Mouse (Mus musculus) stomach, embryonic 15.5 days (tissue): ENCODE results near the gene Hcar2. TPM values are rescaled to one million over a fixed set of nuclear protein-coding genes. Genes with fewer than 3 reads are reported as not detected.

ENCODE experiments used
- ATAC-seq: fragments of 200-750 bp; cut with Nextera tagmentation; 2 replicates; pipeline ENCODE4 v1.8.0; 2017; ENCODE audit warnings: low read depth, moderate number of reproducible peaks, moderate TSS enrichment; ENCODE audit not compliant: insufficient read depth, low FRiP score
- H3K27ac ChIP-seq: fragments of 300-500 bp; sonication (generic); 2 replicates; pipeline ENCODE4 v1.5.1; 2015; ENCODE audit warnings: mild to moderate bottlenecking, inconsistent platforms
- H3K27me3 ChIP-seq: fragments of 300-500 bp; sonication (generic); replicated peaks from 2 replicates; pipeline ENCODE4 v1.6.1; 2015; ENCODE audit warnings: inconsistent platforms
- H3K36me3 ChIP-seq: fragments of 300-500 bp; sonication (generic); 2 replicates; pipeline ENCODE4 v1.6.1; 2015; ENCODE audit warnings: inconsistent platforms
- H3K4me1 ChIP-seq: fragments of 300-500 bp; sonication (generic); 2 replicates; pipeline ENCODE4 v1.6.1; 2015; ENCODE audit warnings: inconsistent platforms
- H3K4me2 ChIP-seq: fragments of 300-500 bp; sonication (generic); 2 replicates; pipeline ENCODE4 v1.6.1; 2015; ENCODE audit warnings: mild to moderate bottlenecking, inconsistent platforms
- H3K4me3 ChIP-seq: fragments of 300-500 bp; sonication (generic); replicated peaks from 2 replicates; pipeline ENCODE4 v1.5.1; 2015; ENCODE audit warnings: inconsistent platforms
- H3K9ac ChIP-seq: fragments of 300-500 bp; sonication (generic); 2 replicates; pipeline ENCODE4 v1.6.1; 2015; ENCODE audit warnings: inconsistent platforms
- H3K9me3 ChIP-seq: fragments of 300-500 bp; sonication (generic); 2 replicates; pipeline ENCODE4 v1.6.1; 2016; ENCODE audit warnings: inconsistent platforms
- WGBS: fragments of 180-500 bp; shearing (Covaris S2); methylation state at CpG from one replicate; pipeline ENCODE4 v1.1.7; 2015; 5-methylcytosine and 5-hydroxymethylcytosine counted together
- polyA plus RNA-seq: library from polyadenylated mRNA; unstranded; fragments of >200 nt; fragmentation: Nextera tagmentation; extraction: Ambion mirVana; gene quantifications from 2 replicates; pipeline ENCODE4 v1.2.1, GENCODE M21; 2015

Hcar2 gene
- polyA plus RNA-seq = 1.9 and 4.4 TPM in 2 replicates

- Histone ChIP-seq H3K9me3 (no peaks in the 10 kb centered on the region), H3K4me2 (no peak within 1 kb of the TSS), H3K27ac (0 out of 2 replicates have a peak within 1 kb of the TSS, but pooled peaks have one; percentile 44), H3K36me3 (no peaks in the 10 kb centered on the region), H3K4me1 (no peaks in the 10 kb centered on the region), H3K4me3 (no peak within 1 kb of the TSS), H3K27me3 (no peaks in the 10 kb centered on the region), H3K9ac (no peak within 1 kb of the TSS)
- ATAC-seq = no peak
- WGBS = 60% methylated on average over 12 of the region's 12 CpGs
These were observed at the start of gene Hcar2 for GRCm38 (mm10) chr5:123865365-123865764. TSS of gene Hcar2 (minus strand) at chr5:123865499.

GRCm38 (mm10) chr5:123914852-123915251, 49.6 kb upstream of the Hcar2 start:
- Histone ChIP-seq H3K27ac (no peak overlapping the region), H3K4me2 (no peak overlapping the region), H3K27me3 (no peaks in the 10 kb centered on the region), H3K4me1 (no peaks in the 10 kb centered on the region), H3K4me3 (no peak overlapping the region), H3K9ac (no peak overlapping the region), H3K36me3 (peaks cover 35% of the 10 kb centered on the region), H3K9me3 (no peaks in the 10 kb centered on the region)
- ATAC-seq = no peak
- WGBS = 85% methylated on average over 3 of the region's 3 CpGs

GRCm38 (mm10) chr5:123907631-123907977, 42.3 kb upstream of the Hcar2 start:
- H3K27me3 ChIP-seq = no peaks in the 10 kb centered on the region
- H3K27ac ChIP-seq = peak overlapping the region; percentile 84
- no peak for ATAC-seq
- H3K4me1 ChIP-seq = peaks cover 19% of the 10 kb centered on the region
- peak overlapping the region; percentile 99 for H3K4me3 ChIP-seq
- peak overlapping the region; percentile 84 for H3K4me2 ChIP-seq
- 3% methylated on average over 10 of the region's 10 CpGs for WGBS
- peaks cover 20% of the 10 kb centered on the region for H3K36me3 ChIP-seq
- H3K9me3 ChIP-seq = no peaks in the 10 kb centered on the region
- H3K9ac ChIP-seq = peak overlapping the region; percentile 99

GRCm38 (mm10) chr5:123906976-123907630, 41.8 kb upstream of the Hcar2 start, which contains the start of gene Denr:
TSS of gene Denr (plus strand) at chr5:123907175.
- H3K4me2 ChIP-seq = peak within 1 kb of the TSS; percentile 84

GRCm38 (mm10) chr5:123906146-123906975, 41.1 kb upstream of the Hcar2 start:
- H3K9me3 ChIP-seq = no peaks in the 10 kb centered on the region
- ATAC-seq = no peak
- 68% methylated on average over 17 of the region's 17 CpGs for WGBS
- peak overlapping the region; percentile 45 for H3K4me2 ChIP-seq
- peaks cover 19% of the 10 kb centered on the region for H3K4me1 ChIP-seq
- 0 out of 2 replicates have a peak overlapping the region, but pooled peaks have one; percentile 16 for H3K27ac ChIP-seq
- peak overlapping the region; percentile 99 for H3K4me3 ChIP-seq
- H3K36me3 ChIP-seq = peaks cover 20% of the 10 kb centered on the region
- H3K27me3 ChIP-seq = no peaks in the 10 kb centered on the region
- no peak overlapping the region for H3K9ac ChIP-seq

More at GRCm38 (mm10) chr5:123906976-123907630, 41.8 kb upstream of the Hcar2 start, which contains the start of gene Denr:
- peak; percentile 94 for ATAC-seq
- Histone ChIP-seq H3K9ac (peak within 1 kb of the TSS; percentile 99), H3K9me3 (no peaks in the 10 kb centered on the region), H3K27me3 (no peaks in the 10 kb centered on the region), H3K4me3 (peak within 1 kb of the TSS; percentile 99), H3K4me1 (peaks cover 19% of the 10 kb centered on the region), H3K27ac (peak within 1 kb of the TSS; percentile 84), H3K36me3 (peaks cover 20% of the 10 kb centered on the region)
- under 1% methylated on average over 60 of the region's 61 CpGs for WGBS

- no peak for ATAC-seq
- H3K9ac ChIP-seq = no peak overlapping the region
These were observed 38.9 kb upstream of the Hcar2 start for GRCm38 (mm10) chr5:123904059-123904672.

GRCm38 (mm10) chr5:123897352-123897751, 32.1 kb upstream of the Hcar2 start:
- Histone ChIP-seq H3K36me3 (no peaks in the 10 kb centered on the region), H3K27me3 (no peaks in the 10 kb centered on the region), H3K4me1 (no peaks in the 10 kb centered on the region), H3K4me3 (no peak overlapping the region), H3K4me2 (no peak overlapping the region), H3K9me3 (no peaks in the 10 kb centered on the region), H3K9ac (no peak overlapping the region), H3K27ac (peak overlapping the region; percentile 31; the same call in 1 of the 2 replicates)
- 77% methylated on average over 13 of the region's 13 CpGs for WGBS
- ATAC-seq = no peak

More at GRCm38 (mm10) chr5:123904059-123904672, 38.9 kb upstream of the Hcar2 start:
- H3K4me1 ChIP-seq = peaks cover 19% of the 10 kb centered on the region
- no peak overlapping the region for H3K4me3 ChIP-seq
- H3K27me3 ChIP-seq = no peaks in the 10 kb centered on the region
- peaks cover 8% of the 10 kb centered on the region for H3K36me3 ChIP-seq
- 64% methylated on average over 11 of the region's 11 CpGs for WGBS
- H3K4me2 ChIP-seq = no peak overlapping the region
- no peak overlapping the region for H3K27ac ChIP-seq
- no peaks in the 10 kb centered on the region for H3K9me3 ChIP-seq

- H3K9me3 ChIP-seq = no peaks in the 10 kb centered on the region
- no peaks in the 10 kb centered on the region for H3K36me3 ChIP-seq
- no peak for ATAC-seq
- H3K4me3 ChIP-seq = no peak overlapping the region
- H3K27me3 ChIP-seq = no peaks in the 10 kb centered on the region
- H3K9ac ChIP-seq = no peak overlapping the region
- H3K4me2 ChIP-seq = no peak overlapping the region
- WGBS = 73% methylated on average over 11 of the region's 11 CpGs
- peak overlapping the region; percentile 40; the same call in 1 of the 2 replicates for H3K27ac ChIP-seq
- peaks cover 4% of the 10 kb centered on the region; the same call in 1 of the 2 replicates for H3K4me1 ChIP-seq
These were observed 31.1 kb upstream of the Hcar2 start for GRCm38 (mm10) chr5:123896395-123896794.

- no peaks in the 10 kb centered on the region for H3K36me3 ChIP-seq
- no peak overlapping the region for H3K4me2 ChIP-seq
- H3K9me3 ChIP-seq = no peaks in the 10 kb centered on the region
- peaks cover 5% of the 10 kb centered on the region; the same call in 1 of the 2 replicates for H3K4me1 ChIP-seq
- no peak for ATAC-seq
- 86% methylated on average over 5 of the region's 5 CpGs for WGBS
- H3K4me3 ChIP-seq = no peak overlapping the region
- H3K27me3 ChIP-seq = no peaks in the 10 kb centered on the region
- no peak overlapping the region for H3K9ac ChIP-seq
- no peak overlapping the region for H3K27ac ChIP-seq
These were observed 28.2 kb upstream of the Hcar2 start for GRCm38 (mm10) chr5:123893520-123893919.

GRCm38 (mm10) chr5:123891669-123892068, 26.4 kb upstream of the Hcar2 start:
- no peaks in the 10 kb centered on the region for H3K36me3 ChIP-seq
- H3K4me2 ChIP-seq = peak overlapping the region; percentile 13; the same call in 1 of the 2 replicates
- H3K9me3 ChIP-seq = no peaks in the 10 kb centered on the region
- H3K27ac ChIP-seq = no peak overlapping the region
- H3K27me3 ChIP-seq = no peaks in the 10 kb centered on the region
- H3K9ac ChIP-seq = no peak overlapping the region
- 38% methylated on average over 6 of the region's 6 CpGs for WGBS
- H3K4me3 ChIP-seq = no peak overlapping the region
- peaks cover 5% of the 10 kb centered on the region; the same call in 1 of the 2 replicates for H3K4me1 ChIP-seq
- no peak for ATAC-seq

- WGBS = 75% methylated on average over 5 of the region's 5 CpGs
These were observed 25.7 kb upstream of the Hcar2 start for GRCm38 (mm10) chr5:123890987-123891386.

More at GRCm38 (mm10) chr5:123890987-123891386, 25.7 kb upstream of the Hcar2 start:
- no peaks in the 10 kb centered on the region for H3K36me3 ChIP-seq
- no peak overlapping the region for H3K9ac ChIP-seq
- no peak for ATAC-seq
- H3K4me3 ChIP-seq = no peak overlapping the region
- H3K27ac ChIP-seq = no peak overlapping the region
- H3K27me3 ChIP-seq = no peaks in the 10 kb centered on the region
- H3K9me3 ChIP-seq = no peaks in the 10 kb centered on the region
- H3K4me1 ChIP-seq = peaks cover 5% of the 10 kb centered on the region; the same call in 1 of the 2 replicates
- no peak overlapping the region for H3K4me2 ChIP-seq
